Mouse (Mus musculus) layer of hippocampus, adult 11-12 months (tissue): ENCODE data around the gene Mdh2.
A peak's percentile ranks its signal among the peaks of the same experiment; 100 is the strongest.

Source experiments
- DNase-seq: peaks from one replicate; pipeline ENCODE4 v3.0.0; 2022; ENCODE audit warnings: low spot score

Gene Mdh2

GRCm38 (mm10) chr5:135777796-135778470 lies 347 bp upstream of the Mdh2 start, which contains the start of gene Styxl1:
TSS of gene Styxl1 (minus strand) at chr5:135778385.
- no peak for DNase-seq

- DNase-seq, result no peak
Measured at GRCm38 (mm10) chr5:135780331-135780730, 2.1 kb downstream of the Mdh2 start.

- DNase-seq, result no peak
Measured at GRCm38 (mm10) chr5:135782901-135783300, 4.6 kb downstream of the Mdh2 start.

- peak; percentile 90 for DNase-seq
Measured at GRCm38 (mm10) chr5:135793996-135794858, 15.9 kb downstream of the Mdh2 start.

GRCm38 (mm10) chr5:135794859-135795181 lies 16.5 kb downstream of the Mdh2 start:
- no peak for DNase-seq

GRCm38 (mm10) chr5:135799746-135800145 lies 21.5 kb downstream of the Mdh2 start:
- no peak for DNase-seq

GRCm38 (mm10) chr5:135800927-135801326 lies 22.6 kb downstream of the Mdh2 start:
- no peak for DNase-seq

GRCm38 (mm10) chr5:135802641-135803040 lies 24.4 kb downstream of the Mdh2 start:
- DNase-seq, result no peak

- no peak for DNase-seq
Measured at GRCm38 (mm10) chr5:135803135-135803534, 24.9 kb downstream of the Mdh2 start.

- no peak for DNase-seq
Measured at GRCm38 (mm10) chr5:135803676-135804075, 25.4 kb downstream of the Mdh2 start.

GRCm38 (mm10) chr5:135804735-135805134 lies 26.5 kb downstream of the Mdh2 start:
- no peak for DNase-seq

- DNase-seq, result peak; percentile 92
Measured at GRCm38 (mm10) chr5:135806555-135807262, 28.4 kb downstream of the Mdh2 start, which contains the start of gene Srrm3. TSS of gene Srrm3 (plus strand) at chr5:135806890.

GRCm38 (mm10) chr5:135807263-135807637 lies 29.0 kb downstream of the Mdh2 start:
- DNase-seq, result no peak

- DNase-seq, result peak; percentile 53
Measured at GRCm38 (mm10) chr5:135812991-135813390, 34.7 kb downstream of the Mdh2 start.

- DNase-seq, result no peak
Measured at GRCm38 (mm10) chr5:135818491-135818890, 40.2 kb downstream of the Mdh2 start.

GRCm38 (mm10) chr5:135822316-135822944 lies 44.1 kb downstream of the Mdh2 start:
- DNase-seq, result no peak

GRCm38 (mm10) chr5:135824517-135824916 lies 46.2 kb downstream of the Mdh2 start:
- no peak for DNase-seq

GRCm38 (mm10) chr5:135826225-135826624 lies 47.9 kb downstream of the Mdh2 start:
- no peak for DNase-seq

GRCm38 (mm10) chr5:135829381-135829780 lies 51.1 kb downstream of the Mdh2 start:
- DNase-seq, result no peak

GRCm38 (mm10) chr5:135832729-135833128 lies 54.4 kb downstream of the Mdh2 start:
- peak; percentile 22 for DNase-seq

- DNase-seq, result peak; percentile 62
Measured at GRCm38 (mm10) chr5:135834769-135835491, 56.6 kb downstream of the Mdh2 start.

- DNase-seq, result no peak
Measured at GRCm38 (mm10) chr5:135835492-135835858, 57.2 kb downstream of the Mdh2 start.
